Mouse (Mus musculus): Measurements from ENCODE around the gene Dpy19l2. TPM values are rescaled to one million over a fixed set of nuclear protein-coding genes. Genes with fewer than 3 reads are reported as not detected.

The Dpy19l2 gene
- polyA plus RNA-seq, 1 experiment from 2014 or later, result 0.32 TPM

DNA sequence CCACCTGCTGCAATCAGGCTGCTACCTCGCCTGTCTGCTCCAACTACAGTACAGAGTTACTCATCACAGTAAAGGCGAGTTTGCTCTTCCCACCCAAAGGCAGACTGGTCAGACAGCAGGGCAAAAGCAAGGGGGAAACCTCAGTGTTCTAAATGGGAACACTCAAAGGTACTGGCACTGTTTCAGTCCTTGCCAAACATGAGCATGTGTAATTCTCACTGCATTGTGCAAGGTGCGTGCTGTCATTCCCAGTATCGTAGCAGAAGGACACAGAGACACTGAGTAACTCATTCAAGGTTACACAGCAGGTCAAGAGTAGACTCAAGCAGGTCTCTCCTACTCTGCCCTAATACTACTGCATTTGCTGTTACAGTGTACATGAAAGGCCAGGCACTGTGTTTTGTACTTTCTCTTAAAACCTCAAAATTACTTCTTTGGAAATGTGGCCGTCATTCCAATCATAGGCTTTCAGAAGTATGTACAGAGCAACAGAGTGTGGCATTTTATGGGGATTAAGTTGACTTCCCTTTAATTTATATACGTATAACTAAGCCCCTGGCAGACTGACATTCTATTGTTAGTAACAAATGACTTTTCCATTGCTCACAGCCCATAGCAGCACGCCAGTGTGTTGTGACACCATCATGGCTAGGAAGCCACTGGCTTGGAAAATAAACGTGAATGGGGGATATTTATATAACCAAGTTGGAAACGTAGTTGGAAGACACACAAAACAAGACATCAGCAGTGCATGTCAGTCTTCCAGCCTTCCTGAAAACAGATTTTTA lies 182.6 kb downstream of the Dpy19l2 start:
- 79% methylated on average over 9 of the region's 9 CpGs for WGBS
- H3K9ac ChIP-seq (replicated peaks; ENCODE audit: low read depth, low read length), result no peak overlapping the region

DNA sequence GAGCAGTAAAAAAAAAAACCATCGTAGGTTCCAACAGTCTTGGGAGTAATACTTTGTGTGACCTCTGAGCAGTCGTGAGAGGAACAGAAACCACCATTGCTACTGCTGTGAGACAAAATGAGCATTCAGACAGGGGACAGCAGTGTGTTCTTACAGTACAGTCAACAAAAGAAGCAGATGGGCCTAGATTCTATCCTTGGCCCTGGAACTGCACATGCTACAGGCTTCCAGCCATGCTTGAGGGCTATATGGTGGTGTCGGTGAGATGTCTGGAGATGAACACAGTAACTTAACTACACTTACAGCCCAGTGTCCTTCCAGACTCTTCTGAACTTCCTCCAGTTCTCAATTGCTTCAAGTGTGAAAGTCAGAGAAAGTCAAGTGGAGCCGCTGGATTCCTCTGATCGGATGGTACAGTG lies 184.0 kb downstream of the Dpy19l2 start:
- H3K9me3 ChIP-seq (ENCODE audit: control insufficient read depth, low read length), result no peaks in the 10 kb centered on the region
- H3K36me3 ChIP-seq (ENCODE audit: control insufficient read depth, insufficient read depth, low read length), result no peaks in the 10 kb centered on the region
- H3K4me3 ChIP-seq (ENCODE audit: low read depth, low read length), result no peak overlapping the region
- H3K4me1 ChIP-seq (ENCODE audit: control insufficient read depth, insufficient read depth, low read length), result no peaks in the 10 kb centered on the region
- H3K4me2 ChIP-seq (ENCODE audit: low read depth, low read length), result no peak overlapping the region
- no peak overlapping the region for H3K27ac ChIP-seq (ENCODE audit: low read depth, low read length)
- no peak for ATAC-seq (ENCODE audit: low read depth)
- no peaks in the 10 kb centered on the region for H3K27me3 ChIP-seq (ENCODE audit: control insufficient read depth, insufficient read depth, low read length)
- WGBS, result 87% methylated on average over 5 of the region's 5 CpGs
- H3K9ac ChIP-seq (replicated peaks; ENCODE audit: low read depth, low read length), result no peak overlapping the region

More for the DNA sequence above, 182.6 kb downstream of the Dpy19l2 start:
- no peak overlapping the region for H3K4me2 ChIP-seq (ENCODE audit: low read depth, low read length)
- ATAC-seq (ENCODE audit: low read depth), result no peak
- no peaks in the 10 kb centered on the region for H3K9me3 ChIP-seq (ENCODE audit: control insufficient read depth, low read length)
- no peaks in the 10 kb centered on the region for H3K36me3 ChIP-seq (ENCODE audit: control insufficient read depth, insufficient read depth, low read length)
- no peak overlapping the region for H3K27ac ChIP-seq (ENCODE audit: low read depth, low read length)
- H3K4me3 ChIP-seq (ENCODE audit: low read depth, low read length), result no peak overlapping the region
- H3K27me3 ChIP-seq (ENCODE audit: control insufficient read depth, insufficient read depth, low read length), result no peaks in the 10 kb centered on the region
- H3K4me1 ChIP-seq (ENCODE audit: control insufficient read depth, insufficient read depth, low read length), result no peaks in the 10 kb centered on the region

DNA sequence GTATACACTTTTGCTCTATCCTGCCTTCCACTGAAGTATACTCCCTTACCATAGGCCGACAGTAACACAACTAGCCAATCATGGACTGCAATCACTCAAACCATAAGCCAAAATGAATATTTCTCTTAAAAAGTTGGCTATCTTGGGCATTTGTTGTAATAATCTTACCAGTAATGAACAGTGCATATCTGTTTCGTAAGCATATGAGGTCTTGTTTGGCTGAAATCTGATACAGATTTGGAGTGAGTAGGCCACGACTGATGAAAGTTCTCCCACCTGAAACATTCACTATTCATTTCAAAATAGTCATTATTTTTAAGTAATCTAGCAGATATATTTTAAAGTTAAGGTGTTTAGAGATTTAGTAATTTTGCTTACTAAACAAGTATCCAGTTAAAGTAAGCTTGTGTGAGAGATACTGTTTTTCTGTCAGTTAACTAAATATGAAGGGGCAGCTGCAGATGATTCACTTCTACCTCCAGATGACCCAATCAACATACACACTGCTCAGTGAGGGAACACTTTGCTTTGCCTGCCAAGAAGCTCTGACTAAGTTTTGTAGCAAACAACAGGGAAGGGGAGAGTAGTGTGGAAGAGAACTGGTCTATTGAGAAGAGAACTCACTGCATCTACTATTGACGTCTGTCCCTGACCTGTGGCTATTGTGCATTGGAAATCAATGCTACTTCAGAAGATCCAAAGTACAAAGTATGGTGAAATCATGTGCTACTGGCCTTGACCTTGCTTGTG lies 184.5 kb downstream of the Dpy19l2 start:
- no peak overlapping the region for H3K4me3 ChIP-seq (ENCODE audit: low read depth, low read length)
- no peak overlapping the region for H3K9ac ChIP-seq (replicated peaks; ENCODE audit: low read depth, low read length)
- no peaks in the 10 kb centered on the region for H3K27me3 ChIP-seq (ENCODE audit: control insufficient read depth, insufficient read depth, low read length)
- no peak for ATAC-seq (ENCODE audit: low read depth)
- H3K9me3 ChIP-seq (ENCODE audit: control insufficient read depth, low read length), result no peaks in the 10 kb centered on the region
- 86% methylated on average over 4 of the region's 4 CpGs for WGBS
- H3K4me1 ChIP-seq (ENCODE audit: control insufficient read depth, insufficient read depth, low read length), result no peaks in the 10 kb centered on the region
- H3K27ac ChIP-seq (ENCODE audit: low read depth, low read length), result no peak overlapping the region
- H3K36me3 ChIP-seq (ENCODE audit: control insufficient read depth, insufficient read depth, low read length), result no peaks in the 10 kb centered on the region
- no peak overlapping the region for H3K4me2 ChIP-seq (ENCODE audit: low read depth, low read length)

DNA sequence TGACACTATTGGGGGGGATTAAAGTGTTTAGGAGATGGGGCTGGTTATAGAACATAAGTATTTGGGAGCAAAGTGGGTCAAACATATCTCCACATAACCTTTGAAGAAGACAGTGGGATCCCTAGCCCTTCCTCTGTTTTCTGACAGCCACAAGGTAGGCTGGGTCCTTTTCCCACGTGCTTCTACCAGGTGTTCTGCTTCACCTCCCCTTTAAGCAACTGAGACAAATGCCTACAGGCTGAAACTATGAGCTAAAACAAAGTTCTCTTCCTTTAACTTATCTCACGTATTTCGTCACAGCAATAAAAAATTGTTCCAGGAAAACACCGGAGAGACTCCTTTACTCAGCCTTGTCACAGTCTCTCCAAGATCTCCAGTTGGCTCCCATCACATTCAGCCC lies 187.2 kb downstream of the Dpy19l2 start:
- Histone ChIP-seq H3K27ac (ENCODE audit: low read depth, low read length) (no peak overlapping the region), H3K4me2 (ENCODE audit: low read depth, low read length) (no peak overlapping the region), H3K4me1 (ENCODE audit: control insufficient read depth, insufficient read depth, low read length) (no peaks in the 10 kb centered on the region), H3K4me3 (ENCODE audit: low read depth, low read length) (no peak overlapping the region), H3K9ac (replicated peaks; ENCODE audit: low read depth, low read length) (no peak overlapping the region), H3K36me3 (ENCODE audit: control insufficient read depth, insufficient read depth, low read length) (no peaks in the 10 kb centered on the region), H3K9me3 (ENCODE audit: control insufficient read depth, low read length) (no peaks in the 10 kb centered on the region), H3K27me3 (ENCODE audit: control insufficient read depth, insufficient read depth, low read length) (no peaks in the 10 kb centered on the region)
- ATAC-seq (ENCODE audit: low read depth), result no peak
- WGBS, result 90% methylated on average over 4 of the region's 4 CpGs

Other genes starting within 250 kb of the Dpy19l2 start
- gene Dpy19l1, start 193.2 kb downstream of the Dpy19l2 start, polyA plus RNA-seq (2014; fragmentation: Nextera tagmentation; extraction: Ambion mirVana), result 12.7 and 13.1 TPM in 2 replicates
- not detected in 2 replicates for gene Cypt4, start 71.1 kb downstream of the Dpy19l2 start, polyA plus RNA-seq (2014; fragmentation: Nextera tagmentation; extraction: Ambion mirVana)
- 0.35 TPM in 1 of 2 replicates, not detected in the other for gene Tbx20, start 78.0 kb upstream of the Dpy19l2 start, polyA plus RNA-seq (2014; fragmentation: Nextera tagmentation; extraction: Ambion mirVana)